Mouse (Mus musculus) midbrain, embryonic 13.5 days (tissue): ENCODE results near the gene Tmem120b. TPM values are rescaled to one million over a fixed set of nuclear protein-coding genes. Genes with fewer than 3 reads are reported as not detected.

Source experiments
- ATAC-seq: fragments of 200-750 bp; cut with Nextera tagmentation; 2 replicates; pipeline ENCODE4 v1.8.0; 2017; ENCODE audit warnings: mild to moderate bottlenecking, moderate TSS enrichment, moderate library complexity
- H3K27ac ChIP-seq: fragments of 300-500 bp; sonication (generic); 2 replicates; pipeline ENCODE4 v1.5.1; 2015; ENCODE audit warnings: inconsistent platforms, mild to moderate bottlenecking, moderate library complexity
- H3K27me3 ChIP-seq: fragments of 300-500 bp; sonication (generic); 2 replicates; pipeline ENCODE4 v1.6.1; 2015; ENCODE audit warnings: mild to moderate bottlenecking, inconsistent platforms
- H3K36me3 ChIP-seq: fragments of 300-500 bp; sonication (generic); 2 replicates; pipeline ENCODE4 v1.6.1; 2015; ENCODE audit warnings: mild to moderate bottlenecking, inconsistent platforms
- H3K4me1 ChIP-seq: fragments of 300-500 bp; sonication (generic); replicated peaks from 2 replicates; pipeline ENCODE4 v1.6.1; 2015; ENCODE audit warnings: inconsistent platforms
- H3K4me2 ChIP-seq: fragments of 300-500 bp; sonication (generic); replicated peaks from 2 replicates; pipeline ENCODE4 v1.6.1; 2015; ENCODE audit warnings: moderate library complexity, mild to moderate bottlenecking, inconsistent platforms
- H3K4me3 ChIP-seq: fragments of 300-500 bp; sonication (generic); replicated peaks from 2 replicates; pipeline ENCODE4 v1.5.1; 2015; ENCODE audit warnings: mild to moderate bottlenecking, inconsistent platforms
- H3K9ac ChIP-seq: fragments of 300-500 bp; sonication (generic); replicated peaks from 2 replicates; pipeline ENCODE4 v1.6.1; 2015; ENCODE audit warnings: mild to moderate bottlenecking, inconsistent platforms
- H3K9me3 ChIP-seq: fragments of 300-500 bp; sonication (generic); 2 replicates; pipeline ENCODE4 v1.6.1; 2016; ENCODE audit warnings: mild to moderate bottlenecking, inconsistent platforms
- WGBS: fragments of 180-500 bp; shearing (Covaris S2); methylation state at CpG from one replicate; pipeline ENCODE4 v1.1.7; 2015; 5-methylcytosine and 5-hydroxymethylcytosine counted together
- polyA plus RNA-seq: library from polyadenylated mRNA; unstranded; fragments of >200 nt; fragmentation: Nextera tagmentation; extraction: Ambion mirVana; gene quantifications from 2 replicates; pipeline ENCODE4 v1.2.1, GENCODE M21; 2015

The Tmem120b gene
- polyA plus RNA-seq, result 12.8 and 14.6 TPM in 2 replicates

DNA sequence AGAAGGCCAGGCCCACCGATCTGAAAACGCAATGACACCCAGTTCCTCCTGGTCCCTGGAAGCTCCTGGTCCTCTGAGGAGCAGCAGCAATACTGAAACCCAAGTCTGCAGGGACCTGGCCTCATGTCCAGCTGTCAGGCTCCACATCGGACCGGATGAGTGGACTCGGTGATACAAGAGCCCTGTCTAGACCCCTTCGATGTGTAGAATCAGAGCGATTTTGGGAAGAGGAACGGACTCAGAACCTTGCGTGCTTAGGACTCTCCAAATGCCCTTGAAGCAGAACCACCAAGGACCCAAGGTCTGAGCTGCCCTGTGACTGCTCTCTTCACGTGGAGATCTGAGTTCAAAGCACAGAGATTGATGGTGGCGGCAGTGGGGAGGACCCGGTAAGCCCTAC, at the start of gene Tmem120b:
Tmem120b (plus strand) TSS at position 301 of the 400 bp plus-strand sequence.
- no peaks in the 10 kb centered on the region for H3K9me3 ChIP-seq
- H3K4me3 ChIP-seq, result no peak within 1 kb of the TSS
- H3K27me3 ChIP-seq, result no peaks in the 10 kb centered on the region
- no peaks in the 10 kb centered on the region for H3K36me3 ChIP-seq
- H3K4me2 ChIP-seq, result no peak within 1 kb of the TSS
- no peak within 1 kb of the TSS for H3K9ac ChIP-seq
- ATAC-seq, result no peak
- no peak within 1 kb of the TSS for H3K27ac ChIP-seq
- H3K4me1 ChIP-seq, result no peaks in the 10 kb centered on the region
- WGBS, result 89% methylated on average over 12 of the region's 12 CpGs

GRCm38 (mm10) chr5:123019336-123020016, 48.7 kb upstream of the Tmem120b start:
- 0 out of 2 replicates have a peak, but pooled peaks have one; percentile 41 for ATAC-seq
- Histone ChIP-seq H3K4me1 (peaks cover 46% of the 10 kb centered on the region), H3K27me3 (no peaks in the 10 kb centered on the region), H3K9me3 (no peaks in the 10 kb centered on the region), H3K27ac (peak overlapping the region; percentile 77), H3K4me3 (no peak overlapping the region), H3K4me2 (peak overlapping the region; percentile 16), H3K9ac (0 out of 2 replicates have a peak overlapping the region, but pooled peaks have one; percentile 39), H3K36me3 (no peaks in the 10 kb centered on the region)
- 37% methylated on average over 10 of the region's 10 CpGs for WGBS

DNA sequence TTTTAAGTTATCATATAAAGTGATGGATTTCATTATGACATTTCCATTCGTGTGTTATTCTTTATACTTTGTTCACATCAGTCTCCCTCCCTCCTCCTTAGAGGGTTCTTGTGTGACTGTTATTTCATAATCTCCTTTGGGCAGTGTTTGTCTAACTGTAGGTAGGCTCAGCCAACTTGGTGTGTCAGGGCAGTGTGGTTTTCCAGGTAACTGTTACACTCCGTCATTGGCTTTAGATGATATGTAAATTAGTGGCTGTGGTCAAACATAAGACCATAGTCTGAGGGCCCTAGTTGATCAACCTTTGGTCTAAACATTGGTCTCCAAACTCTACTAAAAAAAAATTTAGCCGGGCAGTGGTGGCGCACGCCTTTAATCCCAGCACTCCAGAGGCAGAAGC, 47.8 kb upstream of the Tmem120b start:
- Histone ChIP-seq H3K4me1 (peaks cover 43% of the 10 kb centered on the region), H3K27me3 (no peaks in the 10 kb centered on the region), H3K27ac (peak overlapping the region; percentile 77; the same call in 1 of the 2 replicates), H3K9me3 (no peaks in the 10 kb centered on the region), H3K4me2 (no peak overlapping the region), H3K9ac (no peak overlapping the region), H3K36me3 (no peaks in the 10 kb centered on the region), H3K4me3 (no peak overlapping the region)
- no peak for ATAC-seq
- WGBS, result 91% methylated on average over 5 of the region's 5 CpGs

GRCm38 (mm10) chr5:123021438-123021837, 46.8 kb upstream of the Tmem120b start:
- Histone ChIP-seq H3K27ac (no peak overlapping the region), H3K4me2 (no peak overlapping the region), H3K4me3 (no peak overlapping the region), H3K36me3 (no peaks in the 10 kb centered on the region), H3K27me3 (no peaks in the 10 kb centered on the region), H3K9me3 (no peaks in the 10 kb centered on the region), H3K4me1 (peaks cover 33% of the 10 kb centered on the region), H3K9ac (no peak overlapping the region)
- no peak for ATAC-seq
- WGBS, result 93% methylated on average over 7 of the region's 7 CpGs

DNA sequence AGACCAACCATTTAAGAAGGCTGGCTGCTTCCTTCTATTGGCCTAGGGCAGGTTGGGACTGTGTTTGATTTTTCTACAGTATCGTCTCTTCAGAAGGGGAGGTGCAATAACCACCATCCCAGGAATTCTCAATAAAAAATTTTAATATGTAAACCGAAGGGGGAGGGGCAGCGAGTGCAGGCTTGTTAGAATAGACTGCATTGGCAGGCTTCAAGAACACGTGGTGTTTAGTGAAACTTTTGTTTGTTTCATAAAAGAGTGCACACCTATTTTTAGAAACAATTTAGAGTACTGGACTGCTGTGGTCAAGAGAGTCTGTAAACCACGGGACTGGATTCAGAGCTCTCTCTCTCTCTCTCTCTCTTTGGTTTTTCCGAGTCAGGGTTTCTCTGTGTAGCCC, 45.2 kb upstream of the Tmem120b start:
- Histone ChIP-seq H3K4me2 (no peak overlapping the region), H3K9ac (no peak overlapping the region), H3K4me3 (no peak overlapping the region), H3K27me3 (no peaks in the 10 kb centered on the region), H3K36me3 (no peaks in the 10 kb centered on the region), H3K27ac (no peak overlapping the region), H3K4me1 (peaks cover 24% of the 10 kb centered on the region), H3K9me3 (no peaks in the 10 kb centered on the region)
- 85% methylated on average over 6 of the region's 6 CpGs for WGBS
- ATAC-seq, result no peak

GRCm38 (mm10) chr5:123024312-123024711, 43.9 kb upstream of the Tmem120b start:
- no peak overlapping the region for H3K4me3 ChIP-seq
- 93% methylated on average over 6 of the region's 6 CpGs for WGBS
- H3K4me1 ChIP-seq, result peaks cover 11% of the 10 kb centered on the region

DNA sequence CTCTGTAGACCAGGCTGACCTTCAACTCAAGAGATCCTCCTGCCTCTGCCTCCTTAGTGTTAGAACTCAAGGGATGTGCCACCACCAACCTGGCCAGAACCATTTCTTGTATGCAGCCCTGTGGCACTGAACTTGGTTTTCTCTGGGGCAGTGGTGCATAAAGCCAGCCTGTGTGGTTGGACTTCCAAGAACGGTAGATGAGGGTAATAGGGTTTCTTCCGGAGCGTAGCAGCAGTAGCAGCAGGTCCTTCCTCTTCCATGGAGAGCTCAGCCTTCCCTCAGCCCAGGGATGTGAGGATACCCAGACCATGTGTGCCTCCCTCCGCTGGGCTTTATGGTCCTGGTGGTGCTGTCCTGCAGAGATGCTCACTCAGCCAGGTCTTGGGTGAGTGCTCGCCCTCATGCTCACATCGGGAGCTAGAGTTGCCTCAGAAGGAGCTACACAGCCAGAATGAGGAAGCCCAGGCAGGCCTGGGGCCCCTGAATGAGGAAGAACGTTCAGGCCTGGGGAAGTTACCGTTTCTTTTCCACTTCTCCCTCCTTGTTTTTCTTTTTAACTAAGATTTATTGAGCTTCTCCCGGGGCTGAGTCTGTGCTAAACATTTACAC, 43.1 kb upstream of the Tmem120b start:
- peaks cover 12% of the 10 kb centered on the region; the same call in 1 of the 2 replicates for H3K36me3 ChIP-seq
- 88% methylated on average over 9 of the region's 9 CpGs for WGBS
- no peak for ATAC-seq

More at GRCm38 (mm10) chr5:123024312-123024711, 43.9 kb upstream of the Tmem120b start:
- peaks cover 4% of the 10 kb centered on the region; the same call in 1 of the 2 replicates for H3K36me3 ChIP-seq
- H3K9me3 ChIP-seq, result no peaks in the 10 kb centered on the region
- no peaks in the 10 kb centered on the region for H3K27me3 ChIP-seq
- no peak overlapping the region for H3K9ac ChIP-seq
- H3K27ac ChIP-seq, result no peak overlapping the region
- H3K4me2 ChIP-seq, result no peak overlapping the region
- no peak for ATAC-seq

GRCm38 (mm10) chr5:123026414-123026813, 41.8 kb upstream of the Tmem120b start:
- Histone ChIP-seq H3K4me1 (no peaks in the 10 kb centered on the region), H3K36me3 (peaks cover 19% of the 10 kb centered on the region), H3K9ac (no peak overlapping the region), H3K4me2 (no peak overlapping the region), H3K9me3 (no peaks in the 10 kb centered on the region), H3K27ac (no peak overlapping the region), H3K27me3 (no peaks in the 10 kb centered on the region), H3K4me3 (no peak overlapping the region)
- no peak for ATAC-seq
- WGBS, result 77% methylated on average over 6 of the region's 6 CpGs

More for the DNA sequence above, 43.1 kb upstream of the Tmem120b start:
- no peak overlapping the region for H3K4me3 ChIP-seq
- no peak overlapping the region for H3K9ac ChIP-seq
- H3K4me2 ChIP-seq, result no peak overlapping the region
- no peaks in the 10 kb centered on the region for H3K9me3 ChIP-seq
- no peak overlapping the region for H3K27ac ChIP-seq
- H3K4me1 ChIP-seq, result peaks cover 3% of the 10 kb centered on the region
- no peaks in the 10 kb centered on the region for H3K27me3 ChIP-seq

- 83% methylated on average over 6 of the region's 6 CpGs for WGBS
- no peaks in the 10 kb centered on the region for H3K4me1 ChIP-seq
- no peak overlapping the region for H3K4me3 ChIP-seq
- H3K4me2 ChIP-seq, result no peak overlapping the region
- H3K27ac ChIP-seq, result no peak overlapping the region
- no peaks in the 10 kb centered on the region for H3K27me3 ChIP-seq
- no peak for ATAC-seq
- no peaks in the 10 kb centered on the region for H3K9me3 ChIP-seq
- H3K36me3 ChIP-seq, result peaks cover 25% of the 10 kb centered on the region
- H3K9ac ChIP-seq, result no peak overlapping the region
Observed at GRCm38 (mm10) chr5:123027436-123027835, 40.8 kb upstream of the Tmem120b start.

- no peak for ATAC-seq
- WGBS, result 93% methylated on average over 7 of the region's 7 CpGs
- Histone ChIP-seq H3K9me3 (no peaks in the 10 kb centered on the region), H3K27ac (no peak overlapping the region), H3K4me2 (no peak overlapping the region), H3K27me3 (no peaks in the 10 kb centered on the region), H3K36me3 (peaks cover 25% of the 10 kb centered on the region), H3K9ac (no peak overlapping the region), H3K4me3 (no peak overlapping the region), H3K4me1 (no peaks in the 10 kb centered on the region)
Observed at GRCm38 (mm10) chr5:123029729-123030128, 38.5 kb upstream of the Tmem120b start.

- Histone ChIP-seq H3K4me1 (no peaks in the 10 kb centered on the region), H3K4me3 (no peak overlapping the region), H3K36me3 (peaks cover 25% of the 10 kb centered on the region), H3K9ac (no peak overlapping the region), H3K27me3 (no peaks in the 10 kb centered on the region), H3K4me2 (no peak overlapping the region), H3K27ac (no peak overlapping the region), H3K9me3 (no peaks in the 10 kb centered on the region)
- no peak for ATAC-seq
- 91% methylated on average over 3 of the region's 3 CpGs for WGBS
Observed at GRCm38 (mm10) chr5:123031312-123031711, 36.9 kb upstream of the Tmem120b start.

DNA sequence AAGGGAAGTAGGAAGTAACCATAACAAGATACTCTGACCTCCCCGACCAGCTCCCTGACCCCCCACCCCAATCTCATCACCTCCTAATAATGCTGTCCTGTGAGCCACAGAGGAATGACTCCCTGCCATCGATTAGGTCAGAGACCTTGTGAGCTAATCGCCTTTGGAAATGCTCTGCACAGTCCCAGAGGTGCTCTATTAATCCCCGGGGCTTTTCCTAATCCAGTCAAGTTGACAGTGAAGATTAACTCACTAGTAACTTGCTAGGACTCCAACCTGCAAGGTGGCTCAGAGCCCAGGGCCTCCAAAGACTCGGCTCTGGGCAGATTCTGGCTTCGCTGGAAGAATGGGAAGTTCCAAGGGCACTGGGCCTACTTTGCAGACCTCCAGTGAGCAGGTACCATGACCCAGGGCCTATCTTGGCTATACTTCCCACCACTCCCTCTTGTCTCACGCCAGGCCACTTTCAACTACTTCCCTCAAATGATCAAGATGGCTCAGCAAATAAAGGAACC, 34.5 kb upstream of the Tmem120b start:
- Histone ChIP-seq H3K4me2 (no peak overlapping the region), H3K9ac (no peak overlapping the region), H3K9me3 (no peaks in the 10 kb centered on the region), H3K4me1 (no peaks in the 10 kb centered on the region), H3K4me3 (no peak overlapping the region), H3K27ac (no peak overlapping the region), H3K27me3 (no peaks in the 10 kb centered on the region), H3K36me3 (peaks cover 25% of the 10 kb centered on the region)
- WGBS, result 64% methylated on average over 7 of the region's 7 CpGs
- ATAC-seq, result no peak
